Mouse (Mus musculus) regulatory T cell (primary cell): Measurements from ENCODE around the gene Chmp6.

Source experiments
- in situ Hi-C: fragments of 300-600 bp; cut with MboI, MseI; formaldehyde crosslinking; loops from one replicate; pipeline ENCODE4 v1.15.1; 2025; ENCODE audit warnings: high pct_unique_total_duplicates

Gene Chmp6

DNA sequence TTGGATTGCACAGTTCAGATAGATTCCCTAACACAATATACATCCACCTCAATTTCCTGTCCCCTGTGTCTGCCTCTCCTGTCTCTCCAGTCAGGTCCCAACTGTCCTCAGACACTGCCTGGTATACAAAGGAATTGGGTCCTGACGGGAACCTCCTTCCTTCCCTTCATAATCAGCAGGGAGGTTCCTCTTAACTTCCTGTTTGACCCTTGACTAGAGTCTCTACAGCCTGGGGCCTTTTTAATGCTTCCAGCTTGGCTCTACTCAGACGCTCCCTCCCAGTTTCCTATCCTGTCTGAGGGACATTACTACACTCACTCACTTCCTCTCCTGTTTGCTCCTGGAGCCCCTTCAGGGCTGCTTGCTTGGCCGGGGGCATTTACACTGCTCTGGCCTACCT, 42.2 kb downstream of the Chmp6 start:
- in situ Hi-C loops, result loop anchor here (25.0 kb wide), 1 partner anchor 1693 kb away; no protein-coding TSS in a partner anchor

DNA sequence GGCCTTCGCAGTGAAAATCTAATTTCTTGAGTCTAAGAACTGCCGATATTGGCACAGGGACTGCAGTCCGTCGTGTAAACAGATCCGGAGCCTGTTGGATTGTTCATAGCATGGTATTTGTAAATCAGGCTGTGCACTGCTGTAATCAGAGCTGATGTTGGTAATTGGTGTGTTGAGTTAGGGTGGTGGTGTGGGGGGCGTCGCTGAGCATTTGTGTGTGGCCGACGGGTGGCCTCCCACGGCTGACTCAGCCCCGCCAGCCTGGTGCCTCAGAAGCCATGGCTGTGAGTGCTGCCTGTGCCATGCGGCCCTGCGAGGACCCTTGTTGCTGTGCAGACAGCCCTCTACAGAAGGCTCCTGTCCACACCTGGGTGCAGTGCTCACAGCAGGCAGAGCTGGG, 43.3 kb downstream of the Chmp6 start:
- in situ Hi-C loops, result loop anchor here (25.0 kb wide), 1 partner anchor 1694 kb away; no protein-coding TSS in a partner anchor

GRCm38 (mm10) chr11:119958856-119959255, 45.6 kb downstream of the Chmp6 start:
- in situ Hi-C loops, result loop anchor here (25.0 kb wide), 1 partner anchor 1697 kb away; no protein-coding TSS in a partner anchor

- in situ Hi-C loops, result loop anchor here (25.0 kb wide), 1 partner anchor 1697 kb away; no protein-coding TSS in a partner anchor
Measured at GRCm38 (mm10) chr11:119959714-119960113, 46.5 kb downstream of the Chmp6 start.

GRCm38 (mm10) chr11:119960671-119961070, 47.4 kb downstream of the Chmp6 start:
- in situ Hi-C loops, result loop anchor here (25.0 kb wide), 1 partner anchor 1698 kb away; no protein-coding TSS in a partner anchor

DNA sequence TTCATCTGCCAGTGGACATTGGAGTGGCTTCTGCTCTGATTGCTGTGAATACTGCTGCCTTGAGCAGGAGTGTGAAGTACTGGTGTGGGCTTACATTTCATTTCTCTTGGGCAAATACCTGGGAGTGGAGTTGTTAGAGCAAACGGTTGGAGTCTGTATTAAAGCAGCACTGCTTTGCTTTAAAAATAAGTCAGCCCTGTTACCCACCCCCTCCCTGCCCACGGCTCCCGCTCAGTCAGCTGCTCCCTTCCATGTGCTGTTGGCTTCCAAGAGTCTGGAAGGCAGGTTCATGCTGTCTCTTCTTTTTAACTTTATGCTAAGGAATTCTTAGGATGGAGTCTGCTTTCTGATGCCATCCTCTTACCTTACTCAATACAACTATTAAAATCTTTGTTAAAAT, 48.3 kb downstream of the Chmp6 start:
- in situ Hi-C loops, result loop anchor here (25.0 kb wide), 1 partner anchor 1699 kb away; no protein-coding TSS in a partner anchor

GRCm38 (mm10) chr11:119965053-119965452, 51.8 kb downstream of the Chmp6 start:
- in situ Hi-C loops, result loop anchor here (25.0 kb wide), 1 partner anchor 1703 kb away; no protein-coding TSS in a partner anchor

- in situ Hi-C loops, result loop anchor here (25.0 kb wide), 1 partner anchor 1704 kb away; no protein-coding TSS in a partner anchor
Measured at GRCm38 (mm10) chr11:119966294-119966693, 53.1 kb downstream of the Chmp6 start.

DNA sequence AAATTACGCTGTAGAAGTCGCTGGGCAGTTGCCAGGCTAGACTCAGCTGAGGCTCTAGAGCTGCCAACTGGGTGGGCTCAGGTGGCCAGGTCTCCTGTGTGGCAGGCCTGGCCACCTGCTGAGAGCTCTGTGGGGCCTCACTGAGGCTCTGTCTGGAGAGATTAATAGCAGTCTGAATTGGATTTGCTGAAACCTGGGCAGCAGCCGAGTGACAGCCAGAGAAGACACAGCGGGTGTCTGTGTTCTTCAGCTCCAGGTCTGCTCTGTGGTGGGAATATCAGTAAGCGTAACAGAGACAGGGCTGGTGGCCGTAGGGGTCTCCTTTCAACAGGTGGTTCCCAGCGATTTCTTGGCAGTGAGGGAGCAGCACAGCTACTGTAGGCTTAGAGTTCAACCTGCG, 54.2 kb downstream of the Chmp6 start:
- in situ Hi-C loops, result loop anchor here (25.0 kb wide), 1 partner anchor 1705 kb away; no protein-coding TSS in a partner anchor

DNA sequence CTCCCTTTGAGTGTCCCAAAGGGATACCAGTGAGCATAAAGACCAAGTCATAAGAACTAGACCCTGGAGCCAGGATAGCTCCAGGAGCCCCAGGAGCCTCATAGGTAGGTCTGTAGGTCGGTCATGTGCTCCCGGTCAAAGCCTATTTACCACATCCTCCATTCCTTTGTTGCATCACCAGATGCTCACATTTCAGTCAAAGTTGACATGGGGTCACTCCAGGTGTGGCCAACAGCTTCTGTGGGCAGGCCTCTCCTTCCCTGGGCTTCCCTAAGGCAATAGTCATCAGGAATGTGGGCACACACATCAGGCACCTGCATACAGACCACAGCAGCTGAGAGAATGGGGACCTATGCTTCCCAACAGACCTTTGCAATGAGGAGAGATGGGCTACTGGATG, 54.7 kb downstream of the Chmp6 start:
- in situ Hi-C loops, result loop anchor here (25.0 kb wide), 1 partner anchor 1706 kb away; no protein-coding TSS in a partner anchor
